Mouse (Mus musculus): ENCODE data around the gene Pigt. TPM values are rescaled to one million over a fixed set of nuclear protein-coding genes. Genes with fewer than 3 reads are reported as not detected.

The Pigt gene
- polyA plus RNA-seq, 1 experiment from 2014 or later: 66.8 TPM

- Histone ChIP-seq H3K27ac (ENCODE audit: low read depth, low read length) (no peak overlapping the region), H3K4me1 (ENCODE audit: control insufficient read depth, insufficient read depth, low read length) (no peaks in the 10 kb centered on the region), H3K4me2 (ENCODE audit: low read length) (no peak overlapping the region), H3K9ac (ENCODE audit: low read length) (no peak overlapping the region), H3K9me3 (replicated peaks; ENCODE audit: control insufficient read depth, low read length) (no peaks in the 10 kb centered on the region), H3K4me3 (ENCODE audit: low read depth, low read length) (no peak overlapping the region), H3K27me3 (replicated peaks; ENCODE audit: control insufficient read depth, insufficient read depth, low read length) (no peaks in the 10 kb centered on the region), H3K36me3 (ENCODE audit: control insufficient read depth, insufficient read depth, low read length) (no peaks in the 10 kb centered on the region)
- ATAC-seq (no peak), DNase-seq (ENCODE audit: low spot score) (no peak)
- WGBS: 74% methylated on average over 6 of the region's 6 CpGs
These were observed 41.7 kb upstream of the Pigt start for GRCm38 (mm10) chr2:164455421-164456190.

- no peak overlapping the region for H3K4me2 ChIP-seq (ENCODE audit: low read length)
These were observed 40.9 kb upstream of the Pigt start for GRCm38 (mm10) chr2:164456413-164456812.

GRCm38 (mm10) chr2:164456864-164457300 lies 40.4 kb upstream of the Pigt start, which contains the start of gene Sys1:
Gene Sys1, plus strand, starts transcription at chr2:164456964.
- Histone ChIP-seq H3K36me3 (ENCODE audit: control insufficient read depth, insufficient read depth, low read length) (no peaks in the 10 kb centered on the region), H3K27ac (ENCODE audit: low read depth, low read length) (no peak within 1 kb of the TSS), H3K4me3 (ENCODE audit: low read depth, low read length) (no peak within 1 kb of the TSS), H3K4me2 (ENCODE audit: low read length) (no peak within 1 kb of the TSS), H3K27me3 (replicated peaks; ENCODE audit: control insufficient read depth, insufficient read depth, low read length) (no peaks in the 10 kb centered on the region), H3K9me3 (replicated peaks; ENCODE audit: control insufficient read depth, low read length) (no peaks in the 10 kb centered on the region), H3K9ac (ENCODE audit: low read length) (peak within 1 kb of the TSS; percentile 47), H3K4me1 (ENCODE audit: control insufficient read depth, insufficient read depth, low read length) (peaks cover 4% of the 10 kb centered on the region)
- peak; percentile 30 for DNase-seq (ENCODE audit: low spot score)
- 2% methylated on average over 7 of the region's 7 CpGs for WGBS
- ATAC-seq: no peak

More at GRCm38 (mm10) chr2:164456413-164456812, 40.9 kb upstream of the Pigt start:
- Histone ChIP-seq H3K4me3 (ENCODE audit: low read depth, low read length) (no peak overlapping the region), H3K27me3 (replicated peaks; ENCODE audit: control insufficient read depth, insufficient read depth, low read length) (no peaks in the 10 kb centered on the region), H3K27ac (ENCODE audit: low read depth, low read length) (no peak overlapping the region), H3K36me3 (ENCODE audit: control insufficient read depth, insufficient read depth, low read length) (no peaks in the 10 kb centered on the region), H3K9ac (ENCODE audit: low read length) (no peak overlapping the region), H3K9me3 (replicated peaks; ENCODE audit: control insufficient read depth, low read length) (no peaks in the 10 kb centered on the region), H3K4me1 (ENCODE audit: control insufficient read depth, insufficient read depth, low read length) (no peaks in the 10 kb centered on the region)
- no peak for ATAC-seq
- WGBS: 90% methylated on average over 1 of the region's 1 CpGs
- DNase-seq (ENCODE audit: low spot score): no peak

GRCm38 (mm10) chr2:164457942-164458341 lies 39.4 kb upstream of the Pigt start:
- H3K9ac ChIP-seq (ENCODE audit: low read length): no peak overlapping the region
- 60% methylated on average over 7 of the region's 7 CpGs for WGBS

GRCm38 (mm10) chr2:164458535-164458934 lies 38.8 kb upstream of the Pigt start:
- no peak for DNase-seq (ENCODE audit: low spot score)
- H3K4me1 ChIP-seq (ENCODE audit: control insufficient read depth, insufficient read depth, low read length): peaks cover 10% of the 10 kb centered on the region
- 90% methylated on average over 8 of the region's 8 CpGs for WGBS
- peaks cover 4% of the 10 kb centered on the region for H3K36me3 ChIP-seq (ENCODE audit: control insufficient read depth, insufficient read depth, low read length)
- no peak overlapping the region for H3K4me3 ChIP-seq (ENCODE audit: low read depth, low read length)
- H3K27me3 ChIP-seq (replicated peaks; ENCODE audit: control insufficient read depth, insufficient read depth, low read length): no peaks in the 10 kb centered on the region
- H3K4me2 ChIP-seq (ENCODE audit: low read length): no peak overlapping the region
- no peak for ATAC-seq
- no peaks in the 10 kb centered on the region for H3K9me3 ChIP-seq (replicated peaks; ENCODE audit: control insufficient read depth, low read length)
- no peak overlapping the region for H3K9ac ChIP-seq (ENCODE audit: low read length)
- no peak overlapping the region for H3K27ac ChIP-seq (ENCODE audit: low read depth, low read length)

More at GRCm38 (mm10) chr2:164457942-164458341, 39.4 kb upstream of the Pigt start:
- no peak for DNase-seq (ENCODE audit: low spot score)
- no peaks in the 10 kb centered on the region for H3K27me3 ChIP-seq (replicated peaks; ENCODE audit: control insufficient read depth, insufficient read depth, low read length)
- no peak overlapping the region for H3K4me2 ChIP-seq (ENCODE audit: low read length)
- H3K4me3 ChIP-seq (ENCODE audit: low read depth, low read length): no peak overlapping the region
- H3K4me1 ChIP-seq (ENCODE audit: control insufficient read depth, insufficient read depth, low read length): peaks cover 10% of the 10 kb centered on the region
- no peak overlapping the region for H3K27ac ChIP-seq (ENCODE audit: low read depth, low read length)
- no peaks in the 10 kb centered on the region for H3K36me3 ChIP-seq (ENCODE audit: control insufficient read depth, insufficient read depth, low read length)
- ATAC-seq: no peak
- no peaks in the 10 kb centered on the region for H3K9me3 ChIP-seq (replicated peaks; ENCODE audit: control insufficient read depth, low read length)

GRCm38 (mm10) chr2:164460745-164461551 lies 36.4 kb upstream of the Pigt start, which contains the start of gene Gm20458:
Gene Gm20458, plus strand, starts transcription at chr2:164460967.
- peaks cover 10% of the 10 kb centered on the region for H3K4me1 ChIP-seq (ENCODE audit: control insufficient read depth, insufficient read depth, low read length)
- H3K9me3 ChIP-seq (replicated peaks; ENCODE audit: control insufficient read depth, low read length): no peaks in the 10 kb centered on the region
- peak within 1 kb of the TSS; percentile 72 for H3K4me2 ChIP-seq (ENCODE audit: low read length)
- DNase-seq (ENCODE audit: low spot score) (peak; percentile 99), ATAC-seq (peak; percentile 99)
- peak within 1 kb of the TSS; percentile 87 for H3K9ac ChIP-seq (ENCODE audit: low read length)
- H3K27me3 ChIP-seq (replicated peaks; ENCODE audit: control insufficient read depth, insufficient read depth, low read length): no peaks in the 10 kb centered on the region
- H3K27ac ChIP-seq (ENCODE audit: low read depth, low read length): peak within 1 kb of the TSS; percentile 87
- peaks cover 25% of the 10 kb centered on the region for H3K36me3 ChIP-seq (ENCODE audit: control insufficient read depth, insufficient read depth, low read length)
- H3K4me3 ChIP-seq (ENCODE audit: low read depth, low read length): peak within 1 kb of the TSS; percentile 92
- under 1% methylated on average over 68 of the region's 79 CpGs for WGBS

- Histone ChIP-seq H3K36me3 (ENCODE audit: control insufficient read depth, insufficient read depth, low read length) (peaks cover 48% of the 10 kb centered on the region), H3K4me3 (ENCODE audit: low read depth, low read length) (no peak overlapping the region), H3K4me1 (ENCODE audit: control insufficient read depth, insufficient read depth, low read length) (peaks cover 10% of the 10 kb centered on the region), H3K27me3 (replicated peaks; ENCODE audit: control insufficient read depth, insufficient read depth, low read length) (no peaks in the 10 kb centered on the region), H3K9me3 (replicated peaks; ENCODE audit: control insufficient read depth, low read length) (no peaks in the 10 kb centered on the region), H3K9ac (ENCODE audit: low read length) (no peak overlapping the region), H3K4me2 (ENCODE audit: low read length) (no peak overlapping the region), H3K27ac (ENCODE audit: low read depth, low read length) (no peak overlapping the region)
- DNase-seq (ENCODE audit: low spot score): no peak
- ATAC-seq: no peak
These were observed 32.2 kb upstream of the Pigt start for GRCm38 (mm10) chr2:164465161-164465560.

GRCm38 (mm10) chr2:164466787-164467186 lies 30.5 kb upstream of the Pigt start:
- H3K4me3 ChIP-seq (ENCODE audit: low read depth, low read length): no peak overlapping the region
- peaks cover 50% of the 10 kb centered on the region for H3K36me3 ChIP-seq (ENCODE audit: control insufficient read depth, insufficient read depth, low read length)
- no peak overlapping the region for H3K27ac ChIP-seq (ENCODE audit: low read depth, low read length)
- H3K4me2 ChIP-seq (ENCODE audit: low read length): no peak overlapping the region
- 86% methylated on average over 5 of the region's 5 CpGs for WGBS
- H3K9ac ChIP-seq (ENCODE audit: low read length): no peak overlapping the region
- H3K27me3 ChIP-seq (replicated peaks; ENCODE audit: control insufficient read depth, insufficient read depth, low read length): no peaks in the 10 kb centered on the region
- no peaks in the 10 kb centered on the region for H3K9me3 ChIP-seq (replicated peaks; ENCODE audit: control insufficient read depth, low read length)
- H3K4me1 ChIP-seq (ENCODE audit: control insufficient read depth, insufficient read depth, low read length): peaks cover 7% of the 10 kb centered on the region
- no peak for ATAC-seq
- DNase-seq (ENCODE audit: low spot score): no peak

Measured in forebrain, embryonic 14.5 days (tissue).